Mouse (Mus musculus) c-Kit-positive CD71-positive TER-119-negative erythroid progenitor cells, embryonic 14.5 days (primary cell): Measurements from ENCODE around the gene Nrros.
"Not testable (repeated sequence)": the region's sequence is repeated elsewhere in the genome, so short reads cannot be mapped to it uniquely, and the experiment has no call there.

Source experiments
- DNase-seq: peaks from one replicate; pipeline ENCODE4 v3.0.0-alpha.2; 2013; ENCODE audit warnings: low read depth

The Nrros gene

DNA sequence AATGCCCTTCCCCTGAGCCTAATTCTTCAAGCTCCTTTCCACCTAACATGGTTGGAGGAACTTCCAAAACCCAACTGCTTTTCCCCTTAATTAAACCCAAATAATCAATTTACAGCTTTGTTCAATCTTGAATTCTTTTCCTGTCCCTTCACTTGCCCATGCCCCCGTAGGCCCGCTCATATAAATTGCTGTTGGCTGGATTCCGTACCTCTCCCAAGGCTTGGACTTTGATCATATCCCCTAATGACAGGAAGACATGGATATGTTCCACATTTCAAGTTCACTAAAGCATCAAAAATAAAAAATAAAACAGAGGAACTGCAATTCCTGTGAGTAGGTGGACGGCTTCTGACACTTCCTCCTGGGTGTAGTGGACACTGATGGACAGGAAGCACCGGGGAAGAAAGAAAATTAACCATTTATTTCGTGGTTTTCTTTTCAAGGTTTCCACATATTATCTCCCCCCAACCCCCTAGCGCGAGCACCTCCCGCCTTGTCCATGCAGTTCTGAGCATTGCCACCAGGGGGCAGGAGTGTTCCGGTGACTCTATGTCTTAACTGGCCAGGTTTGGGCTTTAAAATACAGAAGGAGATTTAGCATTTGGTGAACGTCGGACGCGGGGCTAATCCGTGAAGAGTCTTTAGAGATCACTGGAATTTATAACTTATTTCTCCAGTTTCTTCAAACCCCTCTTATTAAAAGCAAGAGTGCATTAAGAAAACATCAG is 50.3 kb downstream of the Nrros start:
- peak; percentile 76 for DNase-seq

DNA sequence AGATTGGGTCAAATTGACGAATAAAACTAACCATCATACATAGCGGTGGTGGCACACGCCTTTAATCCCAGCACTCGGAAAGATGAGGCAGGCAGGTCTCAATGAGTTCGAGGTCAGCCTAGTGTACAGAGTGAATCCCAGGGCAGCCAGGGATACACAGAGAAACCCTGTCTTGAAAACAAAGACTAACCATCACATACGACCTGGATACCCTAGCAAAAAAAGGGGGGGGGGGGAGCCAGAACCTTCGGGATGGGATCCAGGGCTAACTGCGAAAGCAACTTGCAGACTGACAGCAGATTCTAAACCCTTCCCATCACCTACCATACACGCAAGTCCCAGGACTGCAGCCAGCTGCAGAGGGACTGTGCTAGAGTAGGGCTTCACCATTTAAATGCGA is 51.0 kb downstream of the Nrros start:
- no peak for DNase-seq

DNA sequence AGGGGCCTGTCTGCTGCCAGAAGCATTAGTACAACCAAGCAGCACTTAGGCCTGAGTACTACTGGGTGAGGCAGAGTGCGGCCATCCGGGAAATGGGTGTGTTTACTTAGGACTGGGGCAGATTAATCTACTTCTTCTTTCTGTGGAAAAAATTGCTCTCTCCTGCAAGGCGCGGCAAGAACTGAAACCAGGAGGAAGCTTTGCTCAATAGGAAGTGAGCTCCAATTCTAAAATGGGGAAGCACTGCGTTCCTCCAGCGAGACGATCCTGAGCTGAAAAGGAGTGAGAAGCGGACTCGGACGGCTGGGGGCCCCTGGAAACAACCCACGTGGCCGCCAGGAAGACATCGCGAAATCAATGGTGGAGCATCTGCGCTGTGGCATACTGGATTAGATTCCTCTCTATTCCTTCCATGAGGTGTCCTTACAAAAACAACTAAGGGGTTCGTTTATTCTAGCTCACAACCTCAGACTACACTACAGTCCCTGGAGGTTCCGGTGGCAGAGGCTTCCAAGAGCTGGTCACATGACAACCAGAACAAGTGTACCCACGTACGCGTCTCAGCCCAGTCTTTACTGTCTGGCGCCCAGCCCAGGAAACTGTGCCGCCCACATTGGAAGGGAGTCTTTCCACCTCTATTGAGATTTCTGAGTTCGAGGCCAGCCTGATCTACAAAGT is 51.7 kb downstream of the Nrros start:
- DNase-seq: no peak

DNA sequence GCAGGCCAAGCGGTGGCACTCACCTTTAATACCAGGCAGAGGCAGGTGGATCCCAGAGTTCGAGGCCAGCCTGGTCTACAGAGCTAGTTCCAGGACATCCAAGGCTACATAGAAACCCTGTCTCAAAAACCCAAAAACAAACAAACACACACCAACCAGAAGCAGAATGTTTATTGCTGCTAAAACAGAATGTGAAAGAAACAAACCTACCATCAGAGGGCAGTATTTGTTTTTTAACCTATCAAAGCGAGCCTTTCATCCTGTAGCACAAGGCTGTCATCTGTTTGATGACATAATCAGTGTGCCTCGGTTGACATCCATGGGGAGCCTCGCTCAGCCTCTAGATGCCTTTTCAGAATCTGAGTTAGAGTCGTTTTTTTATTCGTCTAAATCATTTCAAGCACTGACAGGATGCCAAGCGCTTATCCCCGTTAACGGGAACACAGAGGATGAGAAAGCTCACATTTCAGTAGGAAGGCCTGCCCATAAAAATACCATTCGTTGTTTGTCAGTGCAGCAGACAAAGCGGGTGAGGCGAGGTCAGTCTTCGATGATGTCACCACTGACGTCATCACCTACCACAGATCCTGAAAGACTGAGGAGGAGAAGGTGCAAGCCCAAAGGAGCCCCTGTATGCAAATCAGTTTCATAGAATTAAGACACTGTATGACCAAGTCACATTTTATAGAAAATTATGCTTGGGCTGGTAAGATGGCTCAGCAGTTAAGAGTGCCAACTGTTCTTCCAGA is 54.3 kb downstream of the Nrros start:
- no peak for DNase-seq

DNA sequence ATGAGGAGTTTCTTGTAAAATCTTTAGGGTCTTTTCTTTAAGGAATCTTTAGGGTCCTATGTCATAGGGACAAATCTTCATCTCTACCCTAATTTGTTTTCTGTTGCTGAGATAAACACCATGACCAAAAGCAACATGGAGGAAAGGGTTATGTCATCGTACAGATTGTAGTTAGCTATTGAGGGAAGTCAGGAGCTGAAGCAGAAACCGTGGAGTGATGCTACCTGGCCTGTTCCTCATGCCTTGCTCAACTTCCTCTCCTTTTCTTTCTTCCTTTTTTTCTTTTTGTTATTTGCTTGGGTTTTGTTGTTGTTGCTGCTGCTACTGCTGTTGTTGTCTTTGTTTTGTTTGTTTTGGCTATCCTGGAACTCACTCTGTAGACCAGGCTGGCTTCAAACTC is 56.8 kb downstream of the Nrros start:
- no peak for DNase-seq

DNA sequence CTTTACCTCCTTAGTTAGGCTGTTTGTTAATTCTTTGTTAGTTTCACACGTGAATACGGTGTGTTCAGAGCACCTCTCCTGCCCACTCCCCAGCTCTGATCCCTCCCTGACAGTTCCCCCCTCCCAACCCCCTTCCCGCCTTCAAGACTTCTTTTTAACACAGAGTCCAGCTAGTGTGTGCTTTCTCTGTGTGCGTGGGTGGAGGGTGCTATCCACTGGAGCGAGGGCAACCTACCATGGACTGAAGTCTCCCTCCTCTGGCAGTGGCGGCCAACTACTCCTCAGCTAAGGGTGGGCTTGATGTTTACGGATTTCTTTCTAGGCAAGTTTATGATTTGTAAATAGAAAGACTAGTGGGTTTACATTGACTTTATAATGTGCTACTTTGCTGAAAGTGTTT is 57.2 kb downstream of the Nrros start:
- DNase-seq: no peak

DNA sequence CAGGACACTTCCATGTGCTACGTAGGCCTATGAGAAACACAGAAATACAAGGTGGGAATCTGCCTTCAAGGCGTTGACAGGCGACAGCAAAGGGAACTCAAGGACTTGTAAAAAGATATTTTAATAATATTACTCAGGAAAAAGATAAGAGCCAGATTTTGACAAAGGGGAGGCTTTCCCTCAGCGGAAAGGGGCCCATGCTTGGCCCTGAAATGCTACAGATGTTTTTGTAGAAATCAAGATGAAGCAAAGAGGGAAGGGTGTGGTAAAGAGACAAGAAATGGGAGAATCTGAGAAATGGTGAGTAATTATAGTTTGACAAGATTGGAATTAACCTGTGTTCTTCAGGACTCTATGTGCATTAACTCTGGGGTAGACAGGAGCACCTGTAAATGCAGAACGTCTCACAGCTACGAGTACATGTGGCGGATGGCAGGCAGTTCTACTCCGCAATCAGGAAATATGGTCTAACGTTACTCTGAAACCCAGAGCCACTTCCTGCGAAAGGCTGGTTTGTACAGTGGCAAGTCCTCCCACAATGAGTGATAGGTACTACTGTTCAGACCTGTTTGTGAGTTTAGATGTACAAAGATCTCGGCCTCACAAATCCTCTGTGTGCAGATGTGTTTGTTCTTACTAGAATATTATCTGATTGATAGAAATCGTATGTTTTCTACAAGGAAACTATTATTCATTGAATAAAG is 57.9 kb downstream of the Nrros start:
- DNase-seq: no peak

DNA sequence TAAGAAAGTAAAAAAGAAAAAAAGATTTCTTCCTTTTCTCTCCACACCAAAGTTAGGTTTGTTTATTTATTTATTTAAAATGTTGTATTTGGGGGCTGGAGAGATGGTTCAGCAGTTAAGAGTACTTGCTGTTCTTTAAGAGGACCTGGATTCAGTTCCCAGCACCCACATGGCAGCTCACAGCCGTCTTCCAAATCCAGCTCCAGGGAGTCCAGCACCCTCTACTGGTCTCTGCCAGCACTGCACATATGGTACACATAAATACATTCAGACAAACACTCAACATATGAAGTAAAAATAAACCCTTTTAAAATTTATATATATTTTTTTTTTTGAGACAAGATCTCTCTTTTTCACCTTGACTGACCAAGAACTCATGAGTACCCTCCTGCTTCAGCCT is 59.7 kb downstream of the Nrros start:
- DNase-seq: no peak

DNA sequence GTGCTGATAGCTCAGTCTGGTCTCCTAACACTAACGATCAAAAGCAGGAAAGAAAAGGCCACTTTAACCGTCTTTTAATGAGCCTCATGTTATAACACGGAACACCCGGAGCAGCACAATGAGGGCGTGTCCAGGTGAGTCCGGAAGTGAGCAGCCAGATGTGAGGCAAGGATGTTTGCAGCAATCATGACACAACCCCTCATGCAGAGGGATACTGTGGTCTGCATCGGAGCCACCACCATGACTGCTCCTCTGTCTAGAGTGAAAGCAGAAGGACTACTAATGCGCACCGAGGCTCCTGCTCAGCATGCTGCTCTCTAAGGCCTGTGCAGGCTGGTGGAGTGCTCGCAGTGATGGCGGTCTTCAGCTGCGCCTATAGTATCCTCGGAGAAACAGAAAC is 63.1 kb downstream of the Nrros start:
- DNase-seq: no peak

DNA sequence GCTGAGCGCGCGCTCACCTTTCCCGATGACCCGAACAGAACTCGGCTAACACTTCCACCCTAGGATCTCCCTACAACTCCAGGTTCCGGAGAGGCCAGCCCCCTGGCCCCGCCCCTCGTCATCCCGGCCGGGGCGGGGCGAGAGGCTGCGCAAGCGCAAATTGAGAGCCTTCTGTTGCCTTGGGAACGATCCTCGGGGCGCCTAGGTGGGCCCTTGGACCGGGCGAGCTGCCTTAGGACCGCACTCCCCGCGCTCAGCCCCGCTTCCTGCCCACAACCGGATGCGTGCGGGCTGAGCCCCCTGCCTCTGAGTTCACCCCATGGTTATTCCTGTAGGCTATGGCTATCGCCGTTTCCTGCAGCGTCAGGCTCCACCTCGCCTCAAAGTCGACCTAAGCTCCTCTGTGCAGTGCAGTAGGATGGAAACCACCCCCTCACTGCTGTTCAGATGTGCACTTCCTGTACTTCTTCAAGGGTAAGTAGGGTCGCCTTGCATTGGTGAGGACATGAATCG is 65.7 kb downstream of the Nrros start, which contains the start of the genes Pigx and Cep19:
Gene Pigx, minus strand, starts transcription at position 103 of the 513 bp plus-strand sequence.
Gene Cep19, plus strand, starts transcription at position 163 of the 513 bp plus-strand sequence.
- DNase-seq: peak; percentile 83

DNA sequence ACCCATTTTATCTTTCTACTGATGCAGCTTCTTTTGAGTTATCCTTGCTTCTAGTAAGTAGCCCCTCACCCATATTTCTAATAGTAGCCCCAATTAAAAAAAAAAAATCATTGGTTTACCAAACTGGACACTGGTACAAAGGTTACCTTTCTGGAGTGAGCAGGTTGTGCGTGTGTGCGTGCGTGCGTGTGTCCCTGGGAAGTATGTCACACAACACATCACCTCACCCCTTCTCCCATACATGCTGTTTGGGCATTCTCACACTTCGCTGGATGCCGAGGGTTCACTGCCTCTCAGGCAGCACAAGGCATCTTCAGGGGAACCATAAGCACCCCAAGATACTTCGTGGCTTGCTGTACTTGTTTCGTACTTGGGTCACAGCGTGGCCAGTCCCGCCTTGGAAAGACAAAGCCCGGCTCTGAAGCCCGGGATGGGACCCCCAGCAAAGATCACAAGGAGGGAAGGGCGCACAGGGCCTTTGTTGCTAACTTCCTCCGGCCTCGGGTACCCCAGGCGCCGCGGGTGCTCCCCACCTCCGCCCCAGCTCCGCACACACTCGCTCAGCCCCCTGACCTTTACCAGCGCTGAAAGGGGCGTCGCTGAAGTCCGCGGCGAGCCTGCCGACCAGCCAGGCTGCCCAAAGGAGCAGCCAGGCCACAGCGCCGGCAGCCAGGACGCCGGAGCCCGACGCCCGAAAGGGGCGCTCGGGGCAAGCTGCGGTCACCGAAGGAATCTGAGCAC is 66.3 kb downstream of the Nrros start:
- DNase-seq: no peak

DNA sequence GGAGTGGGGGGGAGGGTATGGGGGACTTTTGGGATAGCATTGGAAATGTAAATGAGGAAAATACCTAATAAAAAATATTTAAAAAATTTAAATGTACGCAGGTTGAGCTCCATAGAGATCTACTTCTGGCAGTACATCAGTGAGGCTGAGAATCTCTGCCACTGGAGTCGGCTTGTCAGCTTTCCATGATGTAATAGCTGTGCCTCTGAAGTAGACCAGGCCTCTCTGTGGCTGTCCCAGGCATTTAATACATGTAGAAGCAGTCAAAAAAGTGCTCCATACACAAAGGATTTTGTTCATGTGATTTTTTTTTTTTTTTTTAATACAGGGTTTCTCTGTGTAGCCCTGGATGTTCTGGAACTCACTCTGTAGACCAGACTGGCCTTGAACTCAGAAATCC is 67.6 kb downstream of the Nrros start:
- DNase-seq: not testable (repeated sequence)
